Mouse (Mus musculus) cerebellum, adult 18-20 months (tissue): ENCODE measurements around the gene Myo10.

ENCODE experiments used
- DNase-seq, 2 experiments: peaks; one replicate each; pipeline ENCODE4 v3.0.0; 2021

The Myo10 gene

DNA sequence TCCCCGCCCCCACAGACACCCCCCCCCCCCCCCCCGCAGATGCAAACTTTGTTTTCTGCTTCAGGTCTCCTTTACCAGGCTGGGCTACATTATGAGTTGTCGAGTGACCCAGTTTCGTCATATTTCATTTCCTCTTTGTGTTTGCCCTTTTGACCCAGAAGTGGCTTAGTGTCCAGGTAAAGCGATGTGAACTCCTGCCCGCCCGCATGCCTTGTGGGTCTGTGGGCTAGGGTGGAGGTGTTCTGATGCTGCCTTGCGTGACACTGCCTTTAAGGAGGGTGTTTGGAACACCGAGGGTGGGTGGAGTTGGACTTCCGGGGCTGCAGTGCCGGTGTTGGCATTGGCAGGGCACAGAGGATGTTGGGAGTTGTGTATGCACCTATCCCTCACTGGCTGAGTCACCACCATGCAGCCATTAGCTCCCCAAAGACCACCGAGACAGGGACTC lies 236.3 kb downstream of the Myo10 start:
- DNase-seq, result no peak

DNA sequence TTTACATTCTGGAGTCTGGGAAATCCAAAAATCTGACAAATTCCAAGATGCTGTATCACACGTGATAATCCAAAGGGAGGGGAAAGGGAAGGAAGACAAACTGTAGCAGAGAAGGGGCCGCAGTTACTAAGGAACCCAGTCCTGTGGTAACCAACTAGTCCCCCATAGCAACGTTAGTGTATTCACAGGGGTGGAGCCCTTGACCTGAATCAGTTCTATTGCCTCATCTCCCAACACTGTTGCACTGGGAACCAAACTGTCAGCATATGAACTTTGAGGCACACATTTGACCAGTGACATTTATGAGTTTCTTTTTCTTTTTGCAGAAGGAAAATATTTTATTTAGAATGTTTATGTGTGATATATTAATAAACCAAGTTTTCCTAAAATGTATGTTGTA lies 237.1 kb downstream of the Myo10 start:
- no peak for DNase-seq

DNA sequence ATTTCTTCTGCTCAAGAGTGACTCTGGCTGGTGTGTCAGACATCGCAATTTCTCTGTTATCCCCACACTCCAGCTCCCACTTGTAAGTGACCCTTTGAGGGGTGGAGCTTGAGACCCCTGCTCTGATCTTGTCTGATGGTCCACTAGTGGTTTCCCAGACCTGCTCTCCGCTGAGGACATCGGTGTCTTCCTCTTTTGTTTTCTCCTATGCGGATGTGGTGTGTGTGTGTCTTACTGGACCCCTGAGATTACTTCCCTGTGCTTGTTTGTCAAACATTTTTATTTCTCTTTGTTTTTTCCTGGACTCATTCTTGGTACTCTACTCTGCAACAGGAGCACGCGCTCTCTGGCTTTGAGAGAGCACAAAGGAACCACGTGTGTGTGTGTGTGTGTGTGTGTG lies 239.6 kb downstream of the Myo10 start:
- DNase-seq, result no peak
